Mouse (Mus musculus) embryonic fibroblast, embryonic 13.5 days (primary cell): ENCODE results near the gene Gm20481.

Experiments
- CTCF ChIP-seq: IDR thresholded peaks from 2 replicates; pipeline ENCODE4 v1.5.1; 2011; ENCODE audit warnings: mild to moderate bottlenecking, control low read depth, low read length, moderate library complexity, borderline replicate concordance; ENCODE audit not compliant: insufficient read depth
- POLR2A ChIP-seq: IDR thresholded peaks from 2 replicates; pipeline ENCODE4 v1.6.1; 2011; ENCODE audit warnings: low read depth, mild to moderate bottlenecking, control low read depth, low read length, moderate library complexity

- TF ChIP-seq POLR2A (no peak; the same call in 1 of the 2 replicates), CTCF (no peak)
These were observed 27.4 kb downstream of the Gm20481 start for GRCm38 (mm10) chr17:34997142-34997483.
